Mouse (Mus musculus): ENCODE results near the gene Klhl21. TPM values are rescaled to one million over a fixed set of nuclear protein-coding genes. Genes with fewer than 3 reads are reported as not detected.

Gene Klhl21
- total RNA-seq (2021) = 10 to 100 TPM; 69.9 to 93.5 TPM
- polyA plus RNA-seq (2012; rRNA removed) = 50.4 and 56.2 TPM in 2 replicates
- long read RNA-seq, transcript Klhl21-201 (4 exons, 3,986 nt) = major isoform, 30 of 59 reads
- long read RNA-seq, partial matches to known transcripts = 25 of 59 reads
- long read RNA-seq, other reads (novel, unspliced or antisense) = 4 of 59 reads

DNA sequence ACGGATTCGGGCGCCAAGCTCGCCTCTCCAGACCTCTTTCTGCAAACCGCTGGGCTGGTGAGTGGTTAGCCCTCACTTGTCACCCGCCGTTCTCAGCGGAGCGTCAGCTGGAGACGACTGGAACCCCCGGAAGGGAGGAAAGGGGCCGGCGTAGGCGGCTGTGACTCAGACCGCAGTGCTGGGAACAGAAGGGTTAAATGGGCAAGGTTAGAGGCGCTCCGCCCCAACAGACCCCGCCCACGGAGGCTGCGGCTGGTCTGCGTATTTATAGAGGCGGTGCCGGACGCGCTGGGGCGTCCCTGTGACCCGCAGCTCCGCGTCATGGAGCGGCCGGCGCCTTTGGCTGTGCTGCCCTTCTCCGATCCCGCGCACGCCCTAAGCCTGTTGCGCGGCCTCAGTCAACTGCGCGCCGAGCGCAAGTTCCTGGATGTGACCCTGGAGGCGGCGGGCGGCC lies at the start of gene Klhl21:
Gene Klhl21, plus strand, starts transcription at position 182 of the 454 bp plus-strand sequence.
- TF ChIP-seq EP300 (IDR thresholded peaks at IDR 0.05; ENCODE audit: insufficient read depth, low read depth, low read length) (0 out of 2 replicates have a peak, but pooled peaks have one; percentile 50), CTCF (IDR thresholded peaks at IDR 0.05) (no peak), POLR2A (IDR thresholded peaks at IDR 0.05; ENCODE audit: insufficient read depth, low read depth, low read length) (peak; percentile 96)
- H3K9ac ChIP-seq (ENCODE audit: low read depth, low read length) = peak within 1 kb of the TSS; percentile 90

DNA sequence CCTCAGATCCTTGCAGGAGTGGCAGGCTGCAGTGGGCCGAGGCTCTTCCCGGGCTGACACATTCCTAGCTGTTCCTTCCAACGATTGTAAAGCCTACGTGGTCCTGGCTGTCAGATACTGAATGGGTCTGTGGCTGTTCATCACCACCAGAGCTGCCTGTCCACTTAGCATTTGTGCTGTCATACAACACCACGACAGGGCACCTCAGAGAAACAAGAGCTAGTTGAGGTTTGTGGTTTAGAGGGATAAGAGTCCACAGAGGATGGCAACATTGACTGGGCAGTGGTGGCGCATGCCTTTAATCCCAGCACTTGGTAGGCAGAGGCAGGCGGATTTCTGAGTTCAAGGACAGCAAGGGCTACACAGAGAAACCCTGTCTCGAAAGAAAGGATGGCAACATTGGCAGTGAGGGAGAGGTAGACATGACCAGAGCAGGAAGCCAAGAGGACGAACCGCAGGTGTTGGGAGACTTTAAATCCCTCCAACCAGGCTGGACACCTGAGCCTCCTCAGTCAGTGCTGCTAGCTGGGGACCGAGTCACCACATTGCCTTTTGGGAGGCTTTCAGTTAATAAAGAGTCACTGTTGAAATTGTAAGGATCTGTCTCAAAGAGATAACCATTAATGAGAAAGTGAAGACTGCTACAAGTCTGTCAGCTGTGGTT lies 48.6 kb upstream of the Klhl21 start:
- H3K79me2 ChIP-seq (replicated peaks; ENCODE audit: control insufficient read depth, insufficient read depth, low read length) = no peaks in the 10 kb centered on the region
- H3K27ac ChIP-seq = no peak overlapping the region
- H3K4me3 ChIP-seq = no peak overlapping the region
- no peak overlapping the region for H3K9ac ChIP-seq (ENCODE audit: low read depth, low read length)
- no peaks in the 10 kb centered on the region for H3K36me3 ChIP-seq (ENCODE audit: control insufficient read depth, insufficient read depth, low read length)
- no peak for DNase-seq
- TF ChIP-seq CTCF (IDR thresholded peaks at IDR 0.05) (no peak), EP300 (IDR thresholded peaks at IDR 0.05; ENCODE audit: insufficient read depth, low read depth, low read length) (no peak)
- intact Hi-C loops (cut with DNase I) = no loop called here
- WGBS = 85% methylated on average over 11 of the region's 11 CpGs
- H3K4me1 ChIP-seq (ENCODE audit: control insufficient read depth, insufficient read depth, low read length) = no peaks in the 10 kb centered on the region; the same call in 1 of the 2 replicates
- no peaks in the 10 kb centered on the region for H3K27me3 ChIP-seq (ENCODE audit: control insufficient read depth, insufficient read depth, low read length)

More for the DNA sequence above, at the start of gene Klhl21:
- H3K27ac ChIP-seq = peak within 1 kb of the TSS; percentile 98
- peaks cover 3% of the 10 kb centered on the region; the same call in 1 of the 2 replicates for H3K79me2 ChIP-seq (replicated peaks; ENCODE audit: control insufficient read depth, insufficient read depth, low read length)
- peaks cover 17% of the 10 kb centered on the region for H3K4me1 ChIP-seq (ENCODE audit: control insufficient read depth, insufficient read depth, low read length)
- peak; percentile 97 for DNase-seq
- H3K36me3 ChIP-seq (ENCODE audit: control insufficient read depth, insufficient read depth, low read length) = peaks cover 4% of the 10 kb centered on the region
- WGBS = under 1% methylated on average over 45 of the region's 45 CpGs
- intact Hi-C loops (cut with DNase I) = no loop called here
- peak within 1 kb of the TSS; percentile 88 for H3K4me3 ChIP-seq
- no peaks in the 10 kb centered on the region for H3K27me3 ChIP-seq (ENCODE audit: control insufficient read depth, insufficient read depth, low read length)

DNA sequence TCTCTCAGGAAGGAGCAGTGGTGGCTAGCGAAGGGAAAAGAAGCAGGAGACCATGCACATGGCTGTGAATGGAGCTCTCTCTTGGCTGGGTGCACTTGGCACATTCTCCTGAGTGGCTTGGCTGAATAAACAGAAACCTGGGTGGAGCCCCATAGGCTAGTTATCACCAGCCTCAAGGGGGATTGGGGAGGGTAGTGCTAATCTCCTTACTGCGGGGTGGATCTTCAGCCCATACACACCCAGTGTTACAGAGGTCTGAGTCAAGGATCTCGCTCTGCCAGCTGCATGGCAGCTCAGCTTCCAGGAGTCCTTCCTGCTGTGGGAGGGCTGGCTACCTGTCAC lies 48.1 kb upstream of the Klhl21 start:
- Histone ChIP-seq H3K79me2 (replicated peaks; ENCODE audit: control insufficient read depth, insufficient read depth, low read length) (no peaks in the 10 kb centered on the region), H3K9ac (ENCODE audit: low read depth, low read length) (no peak overlapping the region), H3K4me1 (ENCODE audit: control insufficient read depth, insufficient read depth, low read length) (no peaks in the 10 kb centered on the region; the same call in 1 of the 2 replicates), H3K4me3 (no peak overlapping the region), H3K36me3 (ENCODE audit: control insufficient read depth, insufficient read depth, low read length) (no peaks in the 10 kb centered on the region), H3K27me3 (ENCODE audit: control insufficient read depth, insufficient read depth, low read length) (no peaks in the 10 kb centered on the region), H3K27ac (no peak overlapping the region)
- no peak for DNase-seq
- WGBS = 36% methylated on average over 3 of the region's 3 CpGs
- intact Hi-C loops (cut with DNase I) = no loop called here
- TF ChIP-seq EP300 (IDR thresholded peaks at IDR 0.05; ENCODE audit: insufficient read depth, low read depth, low read length) (no peak), CTCF (IDR thresholded peaks at IDR 0.05) (no peak), POLR2A (IDR thresholded peaks at IDR 0.05; ENCODE audit: insufficient read depth, low read depth, low read length) (no peak)

DNA sequence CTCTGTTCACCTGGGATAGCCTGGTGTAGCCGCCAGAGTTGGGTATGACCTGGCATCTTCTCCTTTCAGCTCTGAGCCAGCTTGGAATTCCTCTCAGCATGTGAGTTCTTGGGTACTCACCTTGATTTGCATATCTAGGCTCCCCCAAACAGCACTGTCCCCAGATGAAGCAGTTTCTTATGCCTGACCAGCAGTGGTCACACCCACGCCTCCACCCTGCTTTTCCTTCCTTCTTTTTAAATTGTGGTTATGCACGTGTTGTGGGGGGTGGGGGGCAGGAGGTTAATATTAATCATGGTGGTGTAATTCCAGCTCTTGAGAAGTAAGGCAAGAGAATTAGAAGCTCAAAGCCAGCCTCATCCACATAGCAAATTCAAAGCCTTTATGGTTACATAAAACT lies 45.8 kb upstream of the Klhl21 start:
- no peak overlapping the region for H3K9ac ChIP-seq (ENCODE audit: low read depth, low read length)
- H3K27me3 ChIP-seq (ENCODE audit: control insufficient read depth, insufficient read depth, low read length) = no peaks in the 10 kb centered on the region
- H3K36me3 ChIP-seq (ENCODE audit: control insufficient read depth, insufficient read depth, low read length) = no peaks in the 10 kb centered on the region
- H3K4me1 ChIP-seq (ENCODE audit: control insufficient read depth, insufficient read depth, low read length) = no peaks in the 10 kb centered on the region; the same call in 1 of the 2 replicates
- H3K27ac ChIP-seq = no peak overlapping the region
- no peaks in the 10 kb centered on the region for H3K79me2 ChIP-seq (replicated peaks; ENCODE audit: control insufficient read depth, insufficient read depth, low read length)
- no peak for DNase-seq
- H3K4me3 ChIP-seq = no peak overlapping the region
- no peak for TF ChIP-seq POLR2A (IDR thresholded peaks at IDR 0.05; ENCODE audit: insufficient read depth, low read depth, low read length)
- no peak for TF ChIP-seq EP300 (IDR thresholded peaks at IDR 0.05; ENCODE audit: insufficient read depth, low read depth, low read length)
- TF ChIP-seq CTCF (IDR thresholded peaks at IDR 0.05) = no peak
- intact Hi-C loops (cut with DNase I) = no loop called here
- WGBS = 73% methylated on average over 3 of the region's 3 CpGs

DNA sequence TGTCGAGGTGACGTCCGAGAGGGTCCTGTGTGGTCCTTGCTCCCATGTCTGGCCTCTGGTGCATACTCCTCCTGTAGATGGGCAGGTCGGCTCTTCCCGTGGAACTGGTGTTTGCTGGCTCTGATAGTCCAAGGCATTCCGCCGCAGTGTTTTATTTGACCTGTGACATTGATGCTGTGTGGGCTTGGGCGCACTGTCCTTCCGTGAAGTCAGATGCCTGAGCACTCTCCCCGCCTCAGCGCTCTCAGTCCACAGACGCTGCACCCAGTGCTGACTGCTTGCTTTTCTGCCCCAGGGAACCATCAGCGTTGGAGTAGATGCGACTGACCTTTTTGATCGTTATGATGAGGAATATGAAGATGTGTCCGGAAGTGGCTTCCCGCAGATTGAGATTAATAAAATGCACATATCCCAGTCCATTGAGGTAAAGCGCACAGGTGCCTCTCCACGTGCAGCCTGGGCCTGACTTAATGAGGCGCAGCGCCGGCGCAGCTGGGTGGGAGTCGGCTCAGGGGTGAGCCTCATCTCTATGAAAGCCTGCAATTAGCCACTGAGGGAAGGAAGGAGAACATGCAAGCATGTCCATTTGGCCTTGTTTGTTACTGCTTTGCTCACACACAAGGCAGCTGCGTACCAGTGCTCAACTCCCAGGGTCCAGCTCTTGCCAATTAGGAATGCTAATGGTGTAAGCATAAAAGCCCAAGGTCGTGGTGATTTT lies 40.2 kb upstream of the Klhl21 start:
- no peaks in the 10 kb centered on the region for H3K36me3 ChIP-seq (ENCODE audit: control insufficient read depth, insufficient read depth, low read length)
- H3K4me3 ChIP-seq = no peak overlapping the region
- no peak overlapping the region for H3K9ac ChIP-seq (ENCODE audit: low read depth, low read length)
- TF ChIP-seq EP300 (IDR thresholded peaks at IDR 0.05; ENCODE audit: insufficient read depth, low read depth, low read length) = no peak
- TF ChIP-seq POLR2A (IDR thresholded peaks at IDR 0.05; ENCODE audit: insufficient read depth, low read depth, low read length) = no peak
- TF ChIP-seq CTCF (IDR thresholded peaks at IDR 0.05) = no peak
- no peaks in the 10 kb centered on the region for H3K79me2 ChIP-seq (replicated peaks; ENCODE audit: control insufficient read depth, insufficient read depth, low read length)
- WGBS = 94% methylated on average over 26 of the region's 26 CpGs
- H3K4me1 ChIP-seq (ENCODE audit: control insufficient read depth, insufficient read depth, low read length) = no peaks in the 10 kb centered on the region
- no peaks in the 10 kb centered on the region for H3K27me3 ChIP-seq (ENCODE audit: control insufficient read depth, insufficient read depth, low read length)
- DNase-seq = no peak
- intact Hi-C loops (cut with DNase I) = no loop called here
- H3K27ac ChIP-seq = no peak overlapping the region
